Mouse (Mus musculus): Measurements from ENCODE around the gene Wbp4. TPM values are rescaled to one million over a fixed set of nuclear protein-coding genes. Genes with fewer than 3 reads are reported as not detected.
"Not testable (repeated sequence)": the region's sequence is repeated elsewhere in the genome, so short reads cannot be mapped to it uniquely, and the experiment has no call there.

Wbp4 gene
- polyA plus RNA-seq, 1 experiment, result 28.1 TPM

DNA sequence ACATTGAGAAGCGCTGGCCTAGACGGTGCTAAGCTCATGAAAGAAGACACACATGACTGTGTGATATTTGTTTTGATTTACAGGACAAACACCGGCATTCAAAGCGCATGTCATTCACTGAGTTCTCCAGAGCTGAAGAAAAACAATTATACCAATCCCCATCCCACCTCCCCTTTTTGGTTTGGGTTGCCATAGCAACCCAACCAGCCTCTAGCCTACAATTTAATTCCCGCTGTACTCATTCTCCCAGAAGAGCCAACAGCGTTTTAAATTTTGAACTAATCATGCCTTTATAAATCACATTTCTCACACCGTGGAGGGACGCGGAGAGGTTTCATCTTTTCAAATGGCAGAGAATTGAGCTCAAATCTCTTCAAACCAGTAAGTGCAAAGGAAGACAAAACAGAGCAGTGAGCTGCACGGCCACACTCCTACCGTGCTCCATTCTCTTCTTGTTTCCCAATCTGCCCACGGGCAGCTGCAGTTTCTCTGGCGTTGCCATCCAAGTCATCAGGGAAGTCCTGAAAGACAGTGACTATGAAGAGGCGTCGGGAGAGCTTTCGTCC lies 36.2 kb downstream of the Wbp4 start:
- Histone ChIP-seq H3K4me1 (ENCODE audit: control insufficient read depth, insufficient read depth, insufficient read length, low read length) (peaks cover 2% of the 10 kb centered on the region; the same call in 1 of the 2 replicates), H3K27ac (replicated peaks; ENCODE audit: low read depth, low read length) (no peak overlapping the region), H3K4me3 (ENCODE audit: insufficient read depth, low read depth, low read length) (no peak overlapping the region)

DNA sequence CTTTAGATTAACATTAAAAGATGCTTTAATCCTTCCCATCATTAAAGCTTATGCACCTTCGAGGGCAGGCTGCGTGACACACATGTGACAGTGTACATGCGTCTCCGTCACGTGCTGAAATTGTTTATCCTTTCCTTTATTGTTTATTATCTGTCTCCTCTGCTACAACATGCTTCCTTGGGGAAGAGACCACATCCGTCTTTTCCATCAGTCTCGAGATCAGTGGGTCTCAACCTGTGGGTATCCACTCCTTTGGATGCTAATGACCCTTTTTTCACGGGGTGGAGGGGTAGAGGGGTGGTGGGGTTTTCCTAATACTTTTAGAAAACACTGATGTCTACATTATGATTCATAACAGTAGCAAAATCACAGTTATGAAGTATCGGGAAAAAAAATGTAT lies 36.7 kb downstream of the Wbp4 start:
- H3K27ac ChIP-seq (replicated peaks; ENCODE audit: low read depth, low read length), result no peak overlapping the region
- H3K4me3 ChIP-seq (ENCODE audit: insufficient read depth, low read depth, low read length), result no peak overlapping the region
- peaks cover 2% of the 10 kb centered on the region; the same call in 1 of the 2 replicates for H3K4me1 ChIP-seq (ENCODE audit: control insufficient read depth, insufficient read depth, insufficient read length, low read length)

DNA sequence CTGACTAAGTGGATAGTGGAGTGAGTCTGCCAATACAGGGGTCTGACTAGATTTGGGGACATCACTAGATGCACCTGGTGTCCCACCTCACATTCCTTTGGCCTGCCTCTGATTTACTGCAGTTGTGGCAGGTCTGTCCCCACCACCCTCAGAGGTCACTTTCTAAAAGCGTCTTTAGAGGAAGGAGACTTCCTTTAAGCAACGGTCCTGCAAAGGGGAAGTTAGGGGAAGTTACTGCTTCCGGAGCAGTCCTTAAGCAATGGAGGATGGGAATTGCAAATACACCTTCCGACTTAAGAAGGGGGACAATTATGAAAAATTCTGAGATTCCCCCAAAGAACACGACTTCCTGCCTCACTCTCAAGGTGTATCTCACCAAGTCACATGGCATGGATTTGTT lies 39.9 kb downstream of the Wbp4 start:
- no peak overlapping the region for H3K4me3 ChIP-seq (ENCODE audit: insufficient read depth, low read depth, low read length)
- H3K4me1 ChIP-seq (ENCODE audit: control insufficient read depth, insufficient read depth, insufficient read length, low read length), result peaks cover 2% of the 10 kb centered on the region; the same call in 1 of the 2 replicates
- H3K27ac ChIP-seq (replicated peaks; ENCODE audit: low read depth, low read length), result no peak overlapping the region

DNA sequence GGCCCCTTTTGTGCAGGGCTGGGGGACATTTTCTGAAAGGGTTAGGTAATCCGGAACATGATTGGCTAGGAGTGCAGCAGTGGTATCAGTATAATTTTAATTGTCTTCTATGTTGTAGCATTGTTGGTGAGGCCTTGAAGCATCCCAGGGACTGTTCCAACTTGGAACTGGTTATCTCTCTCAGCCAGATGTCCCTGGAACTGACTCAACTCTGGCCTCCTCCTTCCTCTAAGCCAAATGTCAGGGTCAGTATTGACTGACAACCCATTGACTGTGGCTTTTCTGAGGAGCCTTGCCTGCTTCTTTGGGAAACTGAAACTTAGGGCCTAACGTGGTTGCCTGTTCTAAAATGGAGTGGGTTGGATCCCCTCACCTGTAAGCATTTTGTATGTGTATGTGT lies 40.7 kb downstream of the Wbp4 start:
- no peak overlapping the region for H3K27ac ChIP-seq (replicated peaks; ENCODE audit: low read depth, low read length)
- H3K4me1 ChIP-seq (ENCODE audit: control insufficient read depth, insufficient read depth, insufficient read length, low read length), result peaks cover 2% of the 10 kb centered on the region; the same call in 1 of the 2 replicates
- no peak overlapping the region for H3K4me3 ChIP-seq (ENCODE audit: insufficient read depth, low read depth, low read length)

DNA sequence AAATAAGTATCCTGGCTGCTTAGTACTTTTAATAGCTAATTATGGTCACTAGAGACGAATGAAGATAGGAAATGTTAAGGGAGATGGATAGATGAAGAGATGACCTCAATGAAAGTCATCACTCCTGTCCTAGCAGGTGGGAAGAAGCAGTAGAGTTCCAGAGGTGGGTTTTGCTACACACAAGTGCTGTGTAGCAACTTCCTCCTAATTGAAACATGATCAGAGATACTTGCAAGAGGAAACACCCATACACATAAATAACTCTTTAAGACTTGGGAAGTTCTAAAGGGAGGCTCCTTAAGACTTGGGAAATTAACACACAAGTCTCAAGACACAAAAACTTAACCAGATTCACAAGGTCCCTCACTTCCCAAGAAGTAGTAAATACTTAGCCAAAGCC lies 47.3 kb downstream of the Wbp4 start:
- no peaks in the 10 kb centered on the region for H3K4me1 ChIP-seq (ENCODE audit: control insufficient read depth, insufficient read depth, insufficient read length, low read length)
- H3K27ac ChIP-seq (replicated peaks; ENCODE audit: low read depth, low read length), result no peak overlapping the region
- no peak overlapping the region for H3K4me3 ChIP-seq (ENCODE audit: insufficient read depth, low read depth, low read length)

DNA sequence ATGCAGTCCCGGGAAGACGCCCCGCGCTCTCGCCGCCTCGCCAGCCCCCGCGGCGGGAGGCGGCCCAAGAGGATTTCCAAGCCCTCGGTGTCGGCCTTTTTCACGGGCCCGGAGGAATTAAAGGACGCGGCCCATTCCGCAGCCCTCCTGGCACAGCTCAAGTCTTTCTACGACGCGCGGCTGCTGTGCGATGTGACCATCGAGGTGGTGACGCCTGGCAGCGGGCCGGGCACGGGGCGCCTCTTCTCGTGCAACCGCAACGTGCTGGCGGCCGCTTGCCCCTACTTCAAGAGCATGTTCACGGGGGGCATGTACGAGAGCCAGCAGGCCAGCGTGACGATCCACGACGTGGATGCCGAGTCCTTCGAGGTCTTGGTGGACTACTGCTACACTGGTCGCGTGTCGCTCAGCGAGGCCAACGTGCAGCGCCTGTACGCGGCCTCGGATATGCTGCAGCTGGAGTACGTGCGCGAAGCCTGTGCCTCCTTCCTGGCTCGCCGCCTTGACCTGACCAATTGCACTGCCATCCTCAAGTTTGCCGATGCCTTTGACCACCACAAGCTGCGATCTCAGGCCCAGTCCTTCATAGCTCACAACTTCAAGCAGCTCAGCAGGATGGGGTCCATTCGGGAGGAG lies 54.5 kb downstream of the Wbp4 start:
- peak overlapping the region; percentile 60; the same call in 1 of the 2 replicates for H3K27ac ChIP-seq (replicated peaks; ENCODE audit: low read depth, low read length)
- H3K4me3 ChIP-seq (ENCODE audit: insufficient read depth, low read depth, low read length), result peak overlapping the region; percentile 61
- H3K4me1 ChIP-seq (ENCODE audit: control insufficient read depth, insufficient read depth, insufficient read length, low read length), result not testable (repeated sequence)

DNA sequence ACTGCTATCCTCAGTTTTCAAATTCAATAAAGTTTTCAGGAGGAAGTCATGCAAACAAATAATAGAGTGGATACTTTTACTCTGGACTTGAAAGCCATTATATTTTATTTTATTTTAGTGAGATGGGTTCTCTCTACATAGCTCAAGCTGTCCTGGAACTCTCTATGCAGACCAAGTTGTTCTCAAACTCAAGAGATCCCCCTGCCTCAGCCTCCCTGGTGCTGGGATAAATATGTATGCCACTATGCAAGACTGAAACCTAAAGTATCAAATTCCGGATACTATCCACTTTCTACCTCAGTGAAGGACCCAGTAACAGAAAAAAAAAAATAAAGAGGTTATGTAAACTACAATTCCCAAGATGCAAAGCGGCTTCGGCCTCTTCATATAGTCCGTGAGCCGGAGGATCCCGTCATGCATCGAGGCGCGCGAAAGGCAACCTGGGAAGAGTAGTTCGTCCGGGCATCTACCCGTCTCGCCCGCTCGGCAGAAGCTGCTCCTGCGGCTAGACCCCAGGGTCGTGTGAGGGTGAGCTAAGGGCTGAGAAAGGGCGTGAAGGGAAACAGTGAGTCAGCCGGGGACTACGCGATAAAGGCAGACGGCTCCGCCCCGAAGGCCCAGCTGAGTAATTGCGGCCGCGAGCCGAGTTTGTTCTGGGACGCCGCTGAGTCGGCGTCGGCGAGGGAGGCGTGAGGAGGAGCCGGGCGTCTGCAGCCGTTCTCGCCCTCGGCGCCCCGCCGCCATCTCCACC lies 55.2 kb downstream of the Wbp4 start, which contains the start of gene Kbtbd7:
TSS of gene Kbtbd7 (plus strand) at position 533 of the 751 bp plus-strand sequence.
- Histone ChIP-seq H3K4me1 (ENCODE audit: control insufficient read depth, insufficient read depth, insufficient read length, low read length) (peaks cover 4% of the 10 kb centered on the region; the same call in 1 of the 2 replicates), H3K4me3 (ENCODE audit: insufficient read depth, low read depth, low read length) (peak within 1 kb of the TSS; percentile 61), H3K27ac (replicated peaks; ENCODE audit: low read depth, low read length) (peak within 1 kb of the TSS; percentile 60)

DNA sequence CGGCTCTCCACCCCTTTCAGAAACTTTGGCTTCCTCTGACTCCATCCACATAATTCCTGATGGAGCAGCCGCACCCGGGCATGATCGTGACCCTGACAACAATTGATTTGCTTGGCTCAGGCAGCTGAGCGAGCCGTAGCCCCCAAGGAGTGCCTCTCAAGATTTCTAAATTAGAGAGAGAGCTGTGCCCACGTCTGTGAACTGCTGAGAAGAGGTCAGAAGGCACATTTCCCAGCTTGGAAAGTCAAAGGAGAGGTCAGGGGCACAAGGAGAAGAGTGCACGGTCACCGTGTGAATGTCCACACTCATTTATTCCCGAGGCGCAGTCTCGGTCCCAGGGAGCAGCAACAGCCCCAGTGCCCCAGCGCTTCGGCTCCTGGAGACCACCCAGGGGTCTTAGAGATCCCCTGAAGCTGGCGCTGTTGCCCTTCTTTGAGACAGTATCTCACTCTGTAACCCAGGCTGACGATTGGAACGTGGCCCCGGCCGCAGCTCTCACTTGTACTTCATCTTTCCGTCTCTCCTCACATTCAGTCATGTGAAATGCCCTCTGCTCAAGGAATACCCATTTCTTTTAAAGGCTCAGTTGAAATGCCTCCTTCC lies 61.1 kb downstream of the Wbp4 start:
- no peaks in the 10 kb centered on the region for H3K4me1 ChIP-seq (ENCODE audit: control insufficient read depth, insufficient read depth, insufficient read length, low read length)
- no peak overlapping the region for H3K4me3 ChIP-seq (ENCODE audit: insufficient read depth, low read depth, low read length)
- no peak overlapping the region for H3K27ac ChIP-seq (replicated peaks; ENCODE audit: low read depth, low read length)

DNA sequence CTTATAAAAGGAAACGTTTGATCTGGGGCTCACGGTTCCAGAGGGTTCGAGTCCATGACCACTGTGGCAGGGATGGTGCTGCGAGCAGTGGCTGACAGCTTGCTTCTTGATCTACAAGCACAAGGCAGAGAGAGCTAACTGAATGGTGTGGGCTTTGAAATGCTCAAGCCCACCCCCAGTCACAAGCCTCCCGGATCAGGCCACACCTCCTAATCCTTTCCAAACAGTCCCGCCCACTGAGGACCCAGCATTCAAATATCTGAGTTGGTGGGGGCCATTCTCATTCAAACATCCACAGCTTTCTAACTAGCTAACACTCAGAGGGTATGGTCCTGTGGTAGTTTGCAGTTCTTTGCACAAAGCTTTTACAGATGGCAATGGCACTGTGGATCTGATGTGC lies 68.2 kb downstream of the Wbp4 start:
- H3K4me1 ChIP-seq (ENCODE audit: control insufficient read depth, insufficient read depth, insufficient read length, low read length), result no peaks in the 10 kb centered on the region
- H3K4me3 ChIP-seq (ENCODE audit: insufficient read depth, low read depth, low read length), result no peak overlapping the region
- H3K27ac ChIP-seq (replicated peaks; ENCODE audit: low read depth, low read length), result no peak overlapping the region

DNA sequence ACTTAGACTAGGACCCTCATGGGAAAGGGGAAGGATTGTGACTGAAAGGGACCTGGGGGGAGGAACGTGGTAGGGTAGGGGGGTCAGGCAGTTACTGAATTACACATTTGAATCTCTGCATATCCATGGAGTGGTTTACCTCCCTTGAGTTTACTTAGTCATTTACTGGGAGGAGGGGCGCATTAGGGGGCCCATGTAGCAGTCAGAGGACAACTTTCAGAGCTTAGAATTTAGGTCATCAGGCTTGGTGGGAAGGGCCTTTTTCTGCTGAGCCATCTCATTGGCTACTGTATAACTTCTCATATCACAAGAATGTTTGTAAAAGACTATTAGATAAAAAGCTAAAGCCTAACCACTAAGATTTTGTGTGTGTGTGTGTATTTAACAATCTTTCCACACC lies 70.7 kb downstream of the Wbp4 start:
- H3K4me1 ChIP-seq (ENCODE audit: control insufficient read depth, insufficient read depth, insufficient read length, low read length), result no peaks in the 10 kb centered on the region
- H3K27ac ChIP-seq (replicated peaks; ENCODE audit: low read depth, low read length), result no peak overlapping the region

More for the DNA sequence above, 70.7 kb downstream of the Wbp4 start:
- no peak overlapping the region for H3K4me3 ChIP-seq (ENCODE audit: insufficient read depth, low read depth, low read length)

Other genes starting within 250 kb of the Wbp4 start
- gene Zfp957, start 234.2 kb downstream of the Wbp4 start, polyA plus RNA-seq (2012; ENCODE audit: insufficient read depth, insufficient read length, missing spikeins), result not detected in 2 replicates
- gene Rgcc, start 179.9 kb downstream of the Wbp4 start, polyA plus RNA-seq (2012; ENCODE audit: insufficient read depth, insufficient read length, missing spikeins), result 325 and 446 TPM in 2 replicates
- gene Naa16, start 90.7 kb downstream of the Wbp4 start, polyA plus RNA-seq (2012; ENCODE audit: insufficient read depth, insufficient read length, missing spikeins), result 10.9 and 12.1 TPM in 2 replicates
- gene Mtrf1, start 83.7 kb downstream of the Wbp4 start, polyA plus RNA-seq (2012; ENCODE audit: insufficient read depth, insufficient read length, missing spikeins), result 11.9 and 17.8 TPM in 2 replicates
- gene Kbtbd7, start 55.0 kb downstream of the Wbp4 start, polyA plus RNA-seq (2012; ENCODE audit: insufficient read depth, insufficient read length, missing spikeins), result 2.8 and 3.5 TPM in 2 replicates
- gene Kbtbd6, start 29.7 kb downstream of the Wbp4 start, polyA plus RNA-seq (2012; ENCODE audit: insufficient read depth, insufficient read length, missing spikeins), result not detected in 2 replicates
- gene Elf1, start 326 bp downstream of the Wbp4 start, polyA plus RNA-seq (2012; ENCODE audit: insufficient read depth, insufficient read length, missing spikeins), result 10.0 and 11.5 TPM in 2 replicates
- gene Sugt1, start 106.2 kb upstream of the Wbp4 start, polyA plus RNA-seq (2012; ENCODE audit: insufficient read depth, insufficient read length, missing spikeins), result 156 and 182 TPM in 2 replicates
- gene Cnmd, start 180.7 kb upstream of the Wbp4 start, polyA plus RNA-seq (2012; ENCODE audit: insufficient read depth, insufficient read length, missing spikeins), result not detected in 2 replicates

Data from brown adipose tissue, adult 24 weeks (tissue).